Mouse (Mus musculus) induced T-regulatory cell, adult 2 months (primary cell): ENCODE results near the gene Csrp1.
A peak's percentile ranks its signal among the peaks of the same experiment; 100 is the strongest.

Experiments used
- DNase-seq: peaks from one replicate; pipeline ENCODE4 v3.0.0-alpha.2; 2012; ENCODE audit warnings: low read depth

The Csrp1 gene

GRCm38 (mm10) chr1:135719983-135720382 lies at the start of gene Csrp1:
Gene Csrp1 (plus strand): TSS chr1:135720061.
- no peak for DNase-seq

DNA sequence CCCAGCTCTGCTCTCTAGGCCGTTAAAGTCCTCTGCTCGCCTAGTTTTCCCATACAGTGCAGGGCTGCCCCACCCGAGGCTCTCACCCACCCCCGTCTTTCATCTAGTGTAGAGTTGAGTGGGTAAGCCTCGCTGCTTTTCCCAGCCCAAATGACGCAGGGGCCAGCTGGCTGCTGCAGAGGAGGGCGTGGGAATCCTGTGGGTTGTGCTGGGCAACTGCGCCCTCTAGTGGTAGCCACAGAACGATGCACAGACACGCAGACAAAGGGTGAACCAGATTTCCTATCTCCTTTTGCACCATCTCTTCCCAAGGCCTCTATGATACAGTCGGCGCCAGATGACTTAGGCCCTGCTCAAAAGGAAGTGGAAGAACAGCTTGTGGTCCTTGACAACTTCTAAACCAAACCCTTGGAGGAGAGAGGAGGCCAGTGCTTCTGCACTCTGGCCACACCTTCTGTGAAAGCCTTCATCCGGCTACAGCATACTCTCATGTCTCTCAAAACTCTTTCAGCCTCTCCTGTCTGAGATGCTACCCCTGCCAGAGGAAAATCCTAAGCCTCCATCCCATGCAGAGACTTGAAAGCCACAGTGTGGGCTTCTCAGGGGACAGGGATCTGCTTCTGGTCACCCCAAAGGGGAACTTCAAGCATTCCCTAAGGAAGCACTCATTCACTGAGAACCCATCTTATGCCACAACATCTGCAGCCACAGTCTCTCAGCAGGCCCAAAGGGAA lies 49.3 kb upstream of the Csrp1 start:
- peak; percentile 85 for DNase-seq

GRCm38 (mm10) chr1:135671406-135671805 lies 48.5 kb upstream of the Csrp1 start:
- DNase-seq, result peak; percentile 36

GRCm38 (mm10) chr1:135671956-135672355 lies 47.9 kb upstream of the Csrp1 start:
- no peak for DNase-seq

DNA sequence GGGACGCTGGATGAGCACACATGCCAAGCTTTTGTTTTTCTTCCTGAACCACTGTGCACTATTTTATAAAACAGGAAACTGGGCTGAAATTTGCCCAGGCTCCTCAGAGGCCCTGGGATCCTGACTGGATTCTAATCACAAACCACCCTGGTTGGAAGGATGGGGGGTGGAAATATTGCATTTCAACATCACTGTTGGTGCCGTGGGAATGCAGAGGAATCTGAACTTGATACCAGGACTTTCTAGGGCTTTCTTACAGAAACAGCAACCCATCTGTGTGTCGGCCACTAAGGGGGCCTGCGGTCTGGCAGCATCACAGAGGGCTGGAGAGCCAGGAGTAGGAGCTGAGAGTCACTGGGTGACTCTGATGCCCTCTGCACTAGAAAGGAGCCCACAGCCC lies 47.5 kb upstream of the Csrp1 start:
- no peak for DNase-seq

GRCm38 (mm10) chr1:135673423-135673822 lies 46.4 kb upstream of the Csrp1 start:
- DNase-seq, result no peak

- DNase-seq, result no peak
These were observed 44.3 kb upstream of the Csrp1 start for GRCm38 (mm10) chr1:135675449-135676129.

DNA sequence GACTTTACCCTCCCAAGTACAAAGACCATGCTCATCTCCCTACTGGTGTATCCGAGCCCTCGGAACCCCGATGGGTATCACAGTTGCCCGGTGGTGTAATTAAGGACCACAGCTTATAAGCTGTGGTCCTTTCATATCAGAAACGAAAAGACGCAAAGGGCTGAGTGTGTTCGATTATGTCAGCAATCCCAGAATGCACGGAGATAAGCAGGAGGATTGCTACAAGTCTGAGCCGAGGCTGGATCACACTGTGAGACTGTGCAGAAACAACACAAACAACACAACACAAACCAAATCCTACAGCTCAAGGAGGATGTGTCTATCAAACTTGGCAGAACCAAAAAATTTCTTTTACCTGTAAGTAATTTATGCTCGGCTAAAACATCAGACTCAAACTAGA lies 43.6 kb upstream of the Csrp1 start:
- no peak for DNase-seq

GRCm38 (mm10) chr1:135676938-135677682 lies 42.8 kb upstream of the Csrp1 start:
- no peak for DNase-seq

DNA sequence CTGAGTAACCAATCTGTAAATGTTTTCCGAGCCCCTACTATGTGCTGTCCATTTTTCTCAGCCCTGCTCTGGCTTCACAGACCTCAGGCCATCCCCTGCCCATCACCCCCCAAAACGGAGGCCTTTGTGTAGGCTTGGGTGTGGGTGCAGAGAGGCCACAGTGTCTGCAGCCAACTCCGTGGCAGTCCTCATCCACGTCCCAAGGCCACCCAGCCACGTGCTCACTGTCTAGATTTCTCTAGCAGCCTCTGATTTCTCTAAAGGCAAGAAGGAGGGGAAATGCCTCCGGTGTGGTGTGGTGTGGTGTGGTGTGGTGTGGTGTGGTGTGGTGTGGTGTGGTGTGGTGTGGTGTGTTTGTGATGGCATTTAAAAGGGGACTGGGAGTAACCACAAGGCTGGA lies 41.7 kb upstream of the Csrp1 start:
- no peak for DNase-seq

- DNase-seq, result no peak
These were observed 39.1 kb upstream of the Csrp1 start for GRCm38 (mm10) chr1:135680716-135681115.

DNA sequence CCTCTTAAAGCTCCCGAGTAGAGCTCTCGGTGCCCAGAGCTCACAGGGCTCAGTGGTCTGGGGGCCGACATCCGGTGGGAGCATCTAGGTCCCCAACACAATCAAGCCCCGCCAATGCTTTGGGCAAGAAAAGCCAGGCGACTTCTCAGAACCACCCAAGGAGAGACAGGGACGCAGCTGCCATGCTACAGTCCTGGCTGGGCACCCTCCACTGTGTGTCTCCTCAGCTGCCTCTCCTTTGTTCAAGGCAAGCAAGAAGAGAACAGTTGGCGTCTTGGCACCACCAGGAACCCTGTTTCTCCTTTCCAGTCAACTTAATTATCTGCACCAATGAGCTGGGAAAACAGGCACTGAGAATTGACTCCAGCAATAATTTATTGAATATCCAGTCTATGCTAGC lies 38.7 kb upstream of the Csrp1 start:
- no peak for DNase-seq

DNA sequence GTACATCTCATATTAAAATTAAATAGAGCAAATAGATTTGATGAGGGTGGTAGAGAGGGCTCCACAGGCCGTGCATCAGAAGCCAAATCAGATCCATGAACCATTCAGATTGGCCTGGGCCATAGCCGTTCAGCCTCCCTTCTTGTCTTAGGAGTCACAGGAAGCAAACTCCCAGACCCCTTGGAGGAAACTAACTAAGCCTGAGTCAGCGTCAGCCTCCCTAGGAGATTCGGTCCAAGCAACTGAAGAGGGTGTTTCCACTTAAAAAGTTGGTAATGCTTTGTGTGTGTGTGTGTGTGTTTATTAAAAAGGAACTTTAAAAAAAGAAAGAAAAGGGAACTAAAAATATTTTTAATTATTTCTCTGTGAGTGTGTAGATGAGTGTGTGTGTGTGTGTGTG lies 35.0 kb upstream of the Csrp1 start:
- no peak for DNase-seq

DNA sequence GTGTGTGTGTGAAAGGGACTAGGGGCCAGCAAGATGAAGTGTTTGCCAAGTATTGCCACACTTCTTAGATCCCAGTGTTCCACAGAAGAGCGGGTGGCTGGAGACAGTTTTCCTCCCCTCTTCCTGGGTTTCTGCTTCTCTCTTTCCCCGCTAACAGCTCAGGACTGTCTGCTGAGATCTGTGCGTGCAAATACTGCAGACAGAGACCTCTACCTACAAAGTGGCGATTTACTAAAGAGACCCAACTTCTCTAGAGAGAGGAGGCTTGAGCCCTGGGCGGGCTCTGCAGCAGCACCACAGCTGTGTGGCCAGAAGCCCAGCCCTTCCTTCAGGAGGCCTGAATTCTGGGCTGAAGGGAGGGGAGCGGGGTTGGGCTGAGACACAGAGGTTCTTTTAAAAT lies 34.5 kb upstream of the Csrp1 start:
- no peak for DNase-seq

DNA sequence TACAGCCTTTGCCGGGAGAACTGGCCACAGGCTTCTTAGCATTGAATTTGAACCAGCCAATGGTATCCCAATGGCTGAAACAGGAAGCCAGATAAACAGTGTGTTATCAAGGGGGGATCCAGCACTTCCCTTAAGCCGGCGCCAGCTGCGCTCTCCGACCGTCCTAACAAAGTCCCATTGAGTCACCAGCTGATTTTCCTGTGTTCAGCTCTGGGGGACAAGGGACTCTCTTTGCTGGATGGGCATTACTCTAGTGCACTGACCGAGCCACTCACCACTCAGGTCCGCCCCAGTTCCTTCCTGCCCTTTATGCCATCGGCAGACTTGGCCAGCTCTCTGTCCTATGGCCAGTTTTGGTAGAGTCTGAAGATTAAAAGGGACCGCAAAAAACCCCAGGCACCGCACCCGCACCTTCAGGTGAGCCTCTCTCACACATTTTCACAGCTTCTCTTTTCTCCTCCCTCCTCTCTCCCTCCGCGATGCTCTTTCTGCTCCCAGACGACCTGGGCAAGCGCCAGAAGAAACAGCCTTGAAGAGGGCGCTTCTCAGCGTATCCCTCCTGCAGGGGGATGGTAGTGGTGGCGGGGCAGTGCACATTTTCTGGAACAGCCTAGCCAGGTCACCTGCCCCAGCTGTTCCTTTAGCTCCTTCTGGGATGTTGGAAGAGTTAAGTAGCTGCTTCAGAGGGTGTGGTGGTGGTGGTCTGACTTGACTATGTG lies 32.9 kb upstream of the Csrp1 start:
- no peak for DNase-seq

- DNase-seq, result peak; percentile 42
These were observed 31.9 kb upstream of the Csrp1 start for GRCm38 (mm10) chr1:135687771-135688492.

GRCm38 (mm10) chr1:135688686-135689085 lies 31.2 kb upstream of the Csrp1 start:
- peak; percentile 18 for DNase-seq

DNA sequence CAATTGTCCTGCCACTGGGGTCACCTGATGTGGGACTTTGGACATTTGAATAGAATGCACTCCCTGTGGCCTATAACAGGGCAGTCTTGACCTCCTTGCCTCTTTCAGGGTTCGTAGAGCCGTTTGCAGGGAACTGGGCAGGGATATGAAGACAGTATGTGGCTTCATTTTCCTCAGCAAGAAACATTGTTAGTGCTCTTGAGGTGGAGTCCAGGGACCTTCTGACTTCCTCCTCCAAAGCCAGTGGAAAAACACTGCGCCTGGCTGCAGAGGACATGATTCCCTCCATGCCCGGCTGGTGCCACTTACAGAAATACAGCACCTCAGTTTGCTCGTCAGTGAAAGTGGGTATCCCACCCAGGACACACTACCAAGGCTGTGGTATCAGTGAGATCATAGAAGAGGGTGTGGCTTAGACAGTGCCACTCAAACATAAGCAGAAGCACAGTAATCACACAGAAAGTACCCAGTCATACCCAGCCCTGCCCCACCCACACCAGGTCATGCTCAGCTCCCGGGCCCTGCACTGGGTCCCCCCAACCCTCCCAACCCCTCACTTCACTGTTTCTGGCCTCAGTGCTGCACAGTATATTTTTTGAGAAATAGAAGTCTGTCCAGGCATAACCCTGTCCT lies 29.0 kb upstream of the Csrp1 start:
- DNase-seq, result no peak

DNA sequence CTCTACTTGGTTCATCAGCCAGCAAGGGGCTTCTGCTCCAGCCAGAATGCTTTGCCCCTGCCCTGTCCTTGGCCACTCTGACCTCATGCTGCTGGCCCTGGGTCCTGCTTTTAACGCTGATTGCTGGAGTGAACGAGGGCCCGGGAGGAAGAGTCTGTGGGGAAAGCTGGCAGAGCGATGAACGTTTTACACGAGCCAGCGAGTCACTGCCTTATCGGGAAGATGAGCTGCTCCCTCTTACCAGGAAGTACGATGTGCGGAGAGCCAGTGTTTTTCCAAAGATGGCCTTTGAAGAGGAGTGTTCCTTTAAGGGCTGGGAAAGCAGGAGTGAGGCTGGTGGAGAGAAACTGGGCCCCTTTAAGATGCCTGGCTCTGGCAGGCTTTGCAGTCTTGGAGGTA lies 28.4 kb upstream of the Csrp1 start:
- no peak for DNase-seq

DNA sequence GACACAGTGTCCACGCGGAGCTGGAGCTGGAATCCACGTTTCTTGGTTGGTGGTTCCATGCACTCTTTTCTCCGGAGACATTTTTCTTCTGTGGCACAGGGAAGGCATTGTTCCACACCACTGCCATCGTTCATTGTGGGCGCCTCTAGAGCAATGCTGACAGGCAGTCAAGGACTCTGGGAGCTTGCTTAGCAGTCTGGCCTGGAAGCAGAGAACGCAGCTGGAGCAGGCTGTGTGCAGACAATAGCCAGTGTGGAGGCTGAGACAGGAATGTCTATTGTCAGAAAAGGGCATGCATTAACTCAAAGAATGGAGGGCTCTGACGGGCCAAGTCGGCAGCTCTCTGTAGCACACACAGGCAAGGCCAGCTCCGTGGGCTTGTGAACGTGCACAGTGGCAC lies 25.7 kb upstream of the Csrp1 start:
- no peak for DNase-seq

DNA sequence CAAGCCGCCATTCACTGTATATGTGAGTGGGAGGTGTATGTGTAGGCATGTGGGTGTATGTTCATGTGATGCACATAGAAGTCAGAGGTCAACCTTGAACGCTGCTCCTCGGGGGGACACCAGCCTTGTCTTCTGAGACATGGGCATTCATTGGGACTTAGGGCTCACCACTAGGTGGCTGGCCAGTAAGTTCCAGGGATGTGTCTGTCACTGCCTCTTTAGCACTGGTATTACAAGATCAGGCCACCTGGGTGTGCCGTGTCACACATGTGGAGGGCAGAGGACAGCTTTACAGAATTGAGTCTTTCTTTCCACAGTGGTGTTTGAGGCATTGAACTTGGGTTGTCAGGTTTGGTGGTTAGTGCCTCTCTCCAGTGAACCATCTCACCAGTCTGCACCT lies 22.4 kb upstream of the Csrp1 start:
- DNase-seq, result no peak
